Mouse (Mus musculus) retina, adult 2 months (tissue): ENCODE measurements around the gene Morf4l1.
"Not testable (repeated sequence)": the region's sequence is repeated elsewhere in the genome, so short reads cannot be mapped to it uniquely, and the experiment has no call there.

ENCODE experiments used
- DNase-seq: peaks from one replicate; pipeline ENCODE4 v3.0.0-alpha.2; 2012; ENCODE audit warnings: low read depth, low spot score

Morf4l1 gene

GRCm38 (mm10) chr9:90113651-90114566, 665 bp downstream of the Morf4l1 start:
- DNase-seq: peak; percentile 62

- no peak for DNase-seq
Measured at GRCm38 (mm10) chr9:90113151-90113550, 1.4 kb downstream of the Morf4l1 start.

- no peak for DNase-seq
Measured at GRCm38 (mm10) chr9:90109386-90109785, 5.2 kb downstream of the Morf4l1 start.

- DNase-seq: no peak
Measured at GRCm38 (mm10) chr9:90108272-90108671, 6.3 kb downstream of the Morf4l1 start.

GRCm38 (mm10) chr9:90106915-90107314, 7.7 kb downstream of the Morf4l1 start:
- DNase-seq: no peak

GRCm38 (mm10) chr9:90105462-90105861, 9.1 kb downstream of the Morf4l1 start:
- DNase-seq: no peak

GRCm38 (mm10) chr9:90100760-90101159, 13.8 kb downstream of the Morf4l1 start:
- no peak for DNase-seq

GRCm38 (mm10) chr9:90098934-90099333, 15.6 kb downstream of the Morf4l1 start:
- no peak for DNase-seq

- DNase-seq: no peak
Measured at GRCm38 (mm10) chr9:90089339-90090104, 25.1 kb downstream of the Morf4l1 start.

- no peak for DNase-seq
Measured at GRCm38 (mm10) chr9:90087906-90088485, 26.6 kb downstream of the Morf4l1 start.

- DNase-seq: no peak
Measured at GRCm38 (mm10) chr9:90084766-90085468, 29.7 kb downstream of the Morf4l1 start.

- no peak for DNase-seq
Measured at GRCm38 (mm10) chr9:90084152-90084551, 30.4 kb downstream of the Morf4l1 start.

GRCm38 (mm10) chr9:90082992-90083391, 31.6 kb downstream of the Morf4l1 start:
- DNase-seq: no peak

GRCm38 (mm10) chr9:90081961-90082360, 32.6 kb downstream of the Morf4l1 start:
- not testable (repeated sequence) for DNase-seq

- DNase-seq: no peak
Measured at GRCm38 (mm10) chr9:90076849-90077461, 37.6 kb downstream of the Morf4l1 start.

- no peak for DNase-seq
Measured at GRCm38 (mm10) chr9:90076131-90076530, 38.4 kb downstream of the Morf4l1 start.

GRCm38 (mm10) chr9:90075336-90075735, 39.2 kb downstream of the Morf4l1 start:
- no peak for DNase-seq

- DNase-seq: no peak
Measured at GRCm38 (mm10) chr9:90070174-90070573, 44.4 kb downstream of the Morf4l1 start.

GRCm38 (mm10) chr9:90069485-90069884, 45.1 kb downstream of the Morf4l1 start:
- no peak for DNase-seq

- no peak for DNase-seq
Measured at GRCm38 (mm10) chr9:90068786-90069185, 45.8 kb downstream of the Morf4l1 start.

- DNase-seq: no peak
Measured at GRCm38 (mm10) chr9:90067341-90067740, 47.2 kb downstream of the Morf4l1 start.
